Mouse (Mus musculus): ENCODE measurements around the gene Nrip2. TPM values are rescaled to one million over a fixed set of nuclear protein-coding genes. Genes with fewer than 3 reads are reported as not detected.

The Nrip2 gene
- polyA plus RNA-seq, 1 experiment = not detected

- Histone ChIP-seq H3K4me1 (ENCODE audit: control insufficient read depth, insufficient read depth, low read length) (peaks cover 3% of the 10 kb centered on the region), H3K27ac (ENCODE audit: insufficient read depth, low read depth, low read length) (no peak overlapping the region), H3K4me3 (ENCODE audit: insufficient read depth, low read length) (no peak overlapping the region)
- TF ChIP-seq CTCF (IDR thresholded peaks at IDR 0.05; ENCODE audit: low read depth, low read length) (no peak), POLR2A (IDR thresholded peaks at IDR 0.05; ENCODE audit: borderline replicate concordance, low read depth, low read length) (no peak)
Measured at GRCm38 (mm10) chr6:128447063-128447462, 48.0 kb downstream of the Nrip2 start.

GRCm38 (mm10) chr6:128455835-128456605, 56.9 kb downstream of the Nrip2 start:
- no peaks in the 10 kb centered on the region for H3K4me1 ChIP-seq (ENCODE audit: control insufficient read depth, insufficient read depth, low read length)
- H3K27ac ChIP-seq (ENCODE audit: insufficient read depth, low read depth, low read length) = no peak overlapping the region
- TF ChIP-seq CTCF (IDR thresholded peaks at IDR 0.05; ENCODE audit: low read depth, low read length) (no peak), POLR2A (IDR thresholded peaks at IDR 0.05; ENCODE audit: borderline replicate concordance, low read depth, low read length) (no peak)
- no peak overlapping the region for H3K4me3 ChIP-seq (ENCODE audit: insufficient read depth, low read length)

- Histone ChIP-seq H3K4me1 (ENCODE audit: control insufficient read depth, insufficient read depth, low read length) (no peaks in the 10 kb centered on the region), H3K27ac (ENCODE audit: insufficient read depth, low read depth, low read length) (no peak overlapping the region), H3K4me3 (ENCODE audit: insufficient read depth, low read length) (no peak overlapping the region)
- no peak for TF ChIP-seq CTCF (IDR thresholded peaks at IDR 0.05; ENCODE audit: low read depth, low read length)
- no peak for TF ChIP-seq POLR2A (IDR thresholded peaks at IDR 0.05; ENCODE audit: borderline replicate concordance, low read depth, low read length)
Measured at GRCm38 (mm10) chr6:128457186-128457585, 58.1 kb downstream of the Nrip2 start.

- TF ChIP-seq POLR2A (IDR thresholded peaks at IDR 0.05; ENCODE audit: borderline replicate concordance, low read depth, low read length) (no peak), CTCF (IDR thresholded peaks at IDR 0.05; ENCODE audit: low read depth, low read length) (no peak)
Measured at GRCm38 (mm10) chr6:128460321-128460720, 61.2 kb downstream of the Nrip2 start.

GRCm38 (mm10) chr6:128460729-128461503, 61.8 kb downstream of the Nrip2 start:
- no peak overlapping the region for H3K27ac ChIP-seq (ENCODE audit: insufficient read depth, low read depth, low read length)
- H3K4me1 ChIP-seq (ENCODE audit: control insufficient read depth, insufficient read depth, low read length) = no peaks in the 10 kb centered on the region
- no peak overlapping the region for H3K4me3 ChIP-seq (ENCODE audit: insufficient read depth, low read length)
- TF ChIP-seq CTCF (IDR thresholded peaks at IDR 0.05; ENCODE audit: low read depth, low read length) (no peak), POLR2A (IDR thresholded peaks at IDR 0.05; ENCODE audit: borderline replicate concordance, low read depth, low read length) (no peak)

More at GRCm38 (mm10) chr6:128460321-128460720, 61.2 kb downstream of the Nrip2 start:
- H3K27ac ChIP-seq (ENCODE audit: insufficient read depth, low read depth, low read length) = no peak overlapping the region
- H3K4me3 ChIP-seq (ENCODE audit: insufficient read depth, low read length) = no peak overlapping the region
- no peaks in the 10 kb centered on the region for H3K4me1 ChIP-seq (ENCODE audit: control insufficient read depth, insufficient read depth, low read length)

- Histone ChIP-seq H3K4me3 (ENCODE audit: insufficient read depth, low read length) (no peak overlapping the region), H3K4me1 (ENCODE audit: control insufficient read depth, insufficient read depth, low read length) (no peaks in the 10 kb centered on the region), H3K27ac (ENCODE audit: insufficient read depth, low read depth, low read length) (no peak overlapping the region)
- TF ChIP-seq CTCF (IDR thresholded peaks at IDR 0.05; ENCODE audit: low read depth, low read length) (no peak), POLR2A (IDR thresholded peaks at IDR 0.05; ENCODE audit: borderline replicate concordance, low read depth, low read length) (no peak)
Measured at GRCm38 (mm10) chr6:128461606-128462005, 62.5 kb downstream of the Nrip2 start.

- no peak for TF ChIP-seq CTCF (IDR thresholded peaks at IDR 0.05; ENCODE audit: low read depth, low read length)
- TF ChIP-seq POLR2A (IDR thresholded peaks at IDR 0.05; ENCODE audit: borderline replicate concordance, low read depth, low read length) = no peak
- no peak overlapping the region for H3K27ac ChIP-seq (ENCODE audit: insufficient read depth, low read depth, low read length)
- H3K4me3 ChIP-seq (ENCODE audit: insufficient read depth, low read length) = no peak overlapping the region
- H3K4me1 ChIP-seq (ENCODE audit: control insufficient read depth, insufficient read depth, low read length) = no peaks in the 10 kb centered on the region
Measured at GRCm38 (mm10) chr6:128464996-128465395, 65.9 kb downstream of the Nrip2 start.

Other genes with a start within 250 kb of the Nrip2 start
- not detected in 2 replicates for gene Tead4, start 98.5 kb upstream of the Nrip2 start, polyA plus RNA-seq (2012; ENCODE audit: insufficient read depth, insufficient read length, missing spikeins)
- gene Tulp3, start 43.4 kb upstream of the Nrip2 start, polyA plus RNA-seq (2012; ENCODE audit: insufficient read depth, insufficient read length, missing spikeins) = 3.9 and 5.2 TPM in 2 replicates
- 27.3 and 33.3 TPM in 2 replicates for gene Rhno1, start 36.4 kb upstream of the Nrip2 start, polyA plus RNA-seq (2012; ENCODE audit: insufficient read depth, insufficient read length, missing spikeins)
- 27.4 and 31.7 TPM in 2 replicates for gene Foxm1, start 36.3 kb upstream of the Nrip2 start, polyA plus RNA-seq (2012; ENCODE audit: insufficient read depth, insufficient read length, missing spikeins)
- not detected in 2 replicates for gene Tex52, start 23.8 kb upstream of the Nrip2 start, polyA plus RNA-seq (2012; ENCODE audit: insufficient read depth, insufficient read length, missing spikeins)
- gene Gm44596, start 23.8 kb upstream of the Nrip2 start, polyA plus RNA-seq (2012; ENCODE audit: insufficient read depth, insufficient read length, missing spikeins) = not detected in 2 replicates
- gene Itfg2, start 25.6 kb downstream of the Nrip2 start, polyA plus RNA-seq (2012; ENCODE audit: insufficient read depth, insufficient read length, missing spikeins) = 5.5 and 6.8 TPM in 2 replicates
- 28.9 and 32.7 TPM in 2 replicates for gene Fkbp4, start 39.4 kb downstream of the Nrip2 start, polyA plus RNA-seq (2012; ENCODE audit: insufficient read depth, insufficient read length, missing spikeins)
- not detected in 2 replicates for gene Pzp, start 127.4 kb downstream of the Nrip2 start, polyA plus RNA-seq (2012; ENCODE audit: insufficient read depth, insufficient read length, missing spikeins)
- 0.84 TPM in 1 of 2 replicates, not detected in the other for gene A2ml1, start 182.3 kb downstream of the Nrip2 start, polyA plus RNA-seq (2012; ENCODE audit: insufficient read depth, insufficient read length, missing spikeins)
- not detected in 2 replicates for gene Klrb1a, start 224.2 kb downstream of the Nrip2 start, polyA plus RNA-seq (2012; ENCODE audit: insufficient read depth, insufficient read length, missing spikeins)

Measured in bone marrow macrophage, adult 2 months (primary cell).